Mouse (Mus musculus) MEL (cell line): ENCODE measurements at regions not wholly inside any gene's neighbourhood (a gene's known extent, or its start where the extent isn't known, plus 50 kb on each side); places are given as distances from the start of the nearest gene placed in this dataset.

ENCODE experiments used
- ETS1 ChIP-seq: IDR thresholded peaks from 2 replicates; pipeline ENCODE4 v1.6.1; 2012; ENCODE audit warnings: low read depth, mild to moderate bottlenecking, inconsistent platforms, low read length, improper control_type of control experiment, moderate library complexity
- MEF2A ChIP-seq: IDR thresholded peaks from 2 replicates; pipeline ENCODE4 v1.6.1; 2014; ENCODE audit warnings: low read depth, mild to moderate bottlenecking, inconsistent platforms, low read length, improper control_type of control experiment; ENCODE audit not compliant: poor library complexity, insufficient replicate concordance, severe bottlenecking; ENCODE audit errors: extremely low read depth
- ZNF384 ChIP-seq: IDR thresholded peaks from 2 replicates; pipeline ENCODE4 v1.6.1; 2012; ENCODE audit warnings: low read depth, mild to moderate bottlenecking, inconsistent platforms, low read length, improper control_type of control experiment

- TF ChIP-seq ZNF384 (no peak), ETS1 (peak; percentile 48; the same call in 1 of the 2 replicates), MEF2A (peak; percentile 67; the same call in 1 of the 2 replicates)
Observed at GRCm38 (mm10) chr10:21831002-21831696, 50.8 kb upstream of the Sgk1 start (continued).
